Mouse (Mus musculus): ENCODE measurements around the gene Bmp7. TPM values are rescaled to one million over a fixed set of nuclear protein-coding genes. Genes with fewer than 3 reads are reported as not detected.

Bmp7 gene
- 0.98 TPM for polyA plus RNA-seq (2017; shearing (Covaris generic))

DNA sequence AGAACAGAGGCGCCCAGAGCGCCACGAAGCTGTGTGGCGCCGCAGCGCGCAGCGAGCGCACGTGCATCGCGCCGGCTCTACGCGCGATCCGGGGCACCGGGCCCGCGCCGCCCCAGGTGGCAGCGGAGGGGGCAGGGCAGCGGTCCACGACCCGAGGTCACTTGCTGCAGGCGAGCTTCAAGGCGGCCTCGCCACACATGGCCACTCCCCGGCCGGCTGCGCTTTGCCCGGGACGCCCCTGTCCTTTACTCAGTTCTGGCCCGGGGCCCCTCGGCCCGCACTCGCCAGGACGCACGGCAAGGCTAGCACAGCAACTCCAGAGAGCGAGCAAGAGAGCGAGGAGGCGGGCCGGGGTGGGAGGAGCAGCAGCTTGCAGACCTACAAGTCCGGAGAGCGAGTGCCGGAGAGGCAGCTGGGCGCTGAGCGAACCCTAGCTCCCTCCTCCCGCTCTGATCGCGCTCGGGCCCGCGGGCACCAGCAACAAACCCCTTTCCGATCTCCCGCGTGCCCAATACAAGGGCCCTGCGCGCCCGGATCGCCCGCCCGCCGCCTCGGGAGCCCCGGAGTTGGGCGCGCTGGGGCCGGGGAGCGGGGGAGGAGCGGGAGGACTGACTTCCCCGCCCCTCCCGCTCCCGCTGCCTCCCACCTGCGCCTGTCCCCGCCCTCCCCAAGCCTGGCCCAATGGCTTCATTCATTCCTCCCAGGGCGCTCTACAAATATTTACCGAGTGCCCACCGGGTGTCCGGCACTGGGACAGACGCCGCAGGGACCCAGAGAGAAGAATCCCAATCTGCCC lies at the start of gene Bmp7:
Gene Bmp7, minus strand, starts transcription at position 319 of the 796 bp plus-strand sequence.

DNA sequence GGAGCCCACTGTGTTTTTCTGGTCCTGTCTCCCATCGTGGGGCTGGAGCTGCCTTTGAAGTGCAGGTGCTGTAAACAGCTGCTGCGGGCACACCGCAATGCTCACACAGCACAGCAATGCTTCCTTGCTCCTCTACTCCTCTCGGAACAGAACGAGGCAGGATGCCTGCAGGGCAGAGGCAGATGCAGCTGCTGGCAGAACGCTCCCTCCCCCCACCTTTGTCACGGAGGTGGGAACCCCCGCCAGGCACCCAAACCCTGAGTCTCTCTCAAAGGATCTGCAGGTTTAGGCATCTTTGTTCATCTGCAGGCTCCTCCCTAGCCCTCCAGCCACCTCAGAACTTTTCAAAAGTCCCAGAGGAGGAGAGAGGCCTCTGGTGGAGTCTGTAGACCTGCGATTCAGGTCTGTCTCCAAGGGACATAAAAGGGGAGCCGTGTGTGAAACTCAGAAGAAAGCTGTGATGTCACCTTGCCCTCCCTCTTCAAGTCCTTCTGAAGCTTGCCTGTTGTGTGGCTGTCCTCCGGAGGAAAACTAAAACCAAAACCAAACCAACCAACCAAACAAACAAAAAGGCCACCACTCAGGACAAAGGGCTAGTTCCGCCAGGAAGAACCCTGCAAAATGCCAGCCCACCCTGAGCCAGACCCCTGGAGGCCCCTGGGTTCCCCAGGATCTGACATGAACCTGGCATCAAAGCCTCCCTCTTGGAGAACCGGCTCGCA lies 37.4 kb upstream of the Bmp7 start, which contains the start of gene Spo11:
Gene Spo11, plus strand, starts transcription at position 292 of the 722 bp plus-strand sequence.

Other genes with a start within 250 kb of the Bmp7 start
- 2.4 TPM for gene Spo11, start 37.4 kb upstream of the Bmp7 start, polyA plus RNA-seq (2017; shearing (Covaris generic))
- gene Rae1, start 59.8 kb upstream of the Bmp7 start, polyA plus RNA-seq (2017; shearing (Covaris generic)), result 109 TPM
- 33.0 TPM for gene Rbm38, start 80.2 kb upstream of the Bmp7 start, polyA plus RNA-seq (2017; shearing (Covaris generic))
- gene Ctcfl, start 179.2 kb upstream of the Bmp7 start, polyA plus RNA-seq (2017; shearing (Covaris generic)), result not detected
- not detected for gene Pck1, start 212.7 kb upstream of the Bmp7 start, polyA plus RNA-seq (2017; shearing (Covaris generic))